Mouse (Mus musculus) erythroblast, adult 5-6 weeks (primary cell): ENCODE data around the gene Tkt. TPM values are rescaled to one million over a fixed set of nuclear protein-coding genes. Genes with fewer than 3 reads are reported as not detected.
A peak's percentile ranks its signal among the peaks of the same experiment; 100 is the strongest.

Experiments used
- ATAC-seq: replicated peaks from 2 replicates; pipeline ENCODE4 v1.8.0; 2016; ENCODE audit warnings: moderate number of reproducible peaks, mild to moderate bottlenecking, moderate TSS enrichment, inconsistent platforms; ENCODE audit not compliant: poor library complexity, low FRiP score, severe bottlenecking
- total RNA-seq, 2 experiments: library from RNA; stranded (forward) in 1 of 2; stranded (reverse) in 1 of 2; fragments of 150-400 nt in 1 of 2; fragments of 200-764, 138-1000 nt in 1 of 2; gene quantifications; 2 replicates each; pipeline versions ENCODE4 v1.2.3 to v1.2.4; 2015 to 2017; ENCODE audit warnings: low replicate concordance in 2 of 2

The Tkt gene
- total RNA-seq, 2 experiments from 2014 or later, result 82.0 to 205 TPM

DNA sequence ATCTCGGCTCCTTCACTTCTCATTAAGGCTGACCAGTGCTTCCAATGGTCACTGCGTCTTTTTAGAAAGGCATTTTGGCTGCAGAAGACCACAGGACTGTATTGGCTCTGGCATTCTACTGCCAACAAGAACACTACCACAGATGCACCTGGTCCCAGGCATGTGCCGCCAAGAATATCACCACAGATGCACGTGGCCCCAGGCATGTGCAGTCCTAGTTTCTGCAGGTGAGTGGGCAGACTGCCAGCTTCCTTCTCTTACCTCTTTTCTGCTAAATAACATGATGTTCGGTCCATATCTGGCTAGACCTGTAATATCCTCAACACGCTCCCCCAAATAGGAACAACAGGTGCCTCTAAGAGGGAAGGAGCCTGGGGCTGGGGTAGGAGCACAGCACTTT lies 60.0 kb downstream of the Tkt start:
- no peak for ATAC-seq

- ATAC-seq, result no peak
These were observed 61.3 kb downstream of the Tkt start for GRCm38 (mm10) chr14:30609499-30609898.

GRCm38 (mm10) chr14:30610304-30610703 lies 62.1 kb downstream of the Tkt start:
- no peak for ATAC-seq

GRCm38 (mm10) chr14:30610940-30611339 lies 62.8 kb downstream of the Tkt start:
- no peak for ATAC-seq

GRCm38 (mm10) chr14:30612523-30612922 lies 64.4 kb downstream of the Tkt start:
- peak; percentile 59 for ATAC-seq

- ATAC-seq, result no peak
These were observed 65.0 kb downstream of the Tkt start for GRCm38 (mm10) chr14:30612962-30613715.

DNA sequence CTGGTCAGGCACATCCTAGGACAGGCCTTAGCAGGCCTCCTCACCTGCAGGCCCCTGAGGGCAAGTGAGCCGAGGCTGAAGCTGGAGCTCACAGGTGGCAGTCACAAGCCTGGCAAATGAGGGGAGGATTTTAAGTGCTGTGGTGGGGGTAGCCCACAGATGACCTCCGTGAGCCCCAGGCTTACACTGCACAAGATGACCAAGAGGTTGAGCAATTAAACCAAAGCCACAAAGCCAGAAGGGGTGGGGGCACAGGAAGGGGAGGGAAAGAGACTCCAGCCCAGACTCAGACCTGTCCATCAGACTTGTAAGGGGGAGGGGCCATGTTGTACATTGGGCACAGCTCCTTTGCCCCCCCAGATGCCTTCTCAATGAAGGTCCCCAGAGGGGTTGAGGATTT lies 68.6 kb downstream of the Tkt start:
- ATAC-seq, result no peak

DNA sequence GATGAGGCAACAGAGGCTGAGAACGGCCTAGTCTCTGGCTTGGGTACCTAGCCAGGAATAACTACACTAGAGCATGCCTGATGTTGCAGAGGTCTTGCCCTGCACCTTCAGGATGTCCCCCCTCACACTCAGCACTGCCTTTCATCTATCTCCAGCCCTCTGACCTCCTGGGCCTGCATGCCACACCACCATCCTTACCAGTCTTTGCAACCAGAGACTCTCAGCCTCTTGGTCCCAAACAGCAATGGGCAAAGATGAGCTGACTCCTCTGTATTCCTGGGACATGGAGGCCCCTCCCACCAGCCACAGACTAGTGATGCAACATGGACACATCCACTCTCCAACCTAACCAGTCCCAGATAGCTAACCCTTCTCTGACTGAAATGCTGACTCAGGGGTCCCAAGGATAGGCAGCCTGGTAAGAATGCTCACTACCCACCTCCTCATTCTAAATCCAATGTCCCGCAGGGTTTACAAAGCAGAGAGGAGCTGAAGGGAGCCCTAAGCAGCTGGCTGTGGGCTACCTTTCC lies 70.7 kb downstream of the Tkt start:
- ATAC-seq, result no peak

DNA sequence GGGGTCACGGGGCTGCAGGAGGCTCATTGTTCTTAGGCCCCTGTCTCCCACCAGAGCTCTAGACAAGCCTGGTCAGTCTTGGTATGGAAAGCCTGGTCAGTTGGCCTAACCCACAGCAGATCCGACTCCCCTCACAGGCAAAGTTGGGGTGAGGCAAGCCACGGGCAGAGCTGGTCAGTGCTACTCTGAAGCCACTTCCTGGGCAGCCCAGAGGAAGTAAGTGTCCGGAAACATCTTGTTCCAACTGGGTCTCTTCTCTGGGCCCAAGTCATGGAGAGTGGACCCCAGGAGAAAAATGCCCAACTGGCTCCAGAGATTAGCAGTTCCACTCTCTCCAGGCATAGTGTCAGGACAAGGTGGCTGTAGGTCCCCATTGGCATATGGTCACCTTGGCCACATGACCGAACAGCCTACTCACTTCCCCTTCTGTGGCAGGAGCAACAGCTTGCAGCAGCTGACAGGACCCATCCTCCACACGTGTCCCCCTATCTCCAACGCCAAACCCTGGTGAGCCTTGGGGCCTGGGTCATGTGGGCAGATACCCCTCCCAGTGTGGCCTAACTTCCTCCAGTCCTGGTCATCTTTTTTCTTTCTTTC lies 71.9 kb downstream of the Tkt start:
- ATAC-seq, result no peak

DNA sequence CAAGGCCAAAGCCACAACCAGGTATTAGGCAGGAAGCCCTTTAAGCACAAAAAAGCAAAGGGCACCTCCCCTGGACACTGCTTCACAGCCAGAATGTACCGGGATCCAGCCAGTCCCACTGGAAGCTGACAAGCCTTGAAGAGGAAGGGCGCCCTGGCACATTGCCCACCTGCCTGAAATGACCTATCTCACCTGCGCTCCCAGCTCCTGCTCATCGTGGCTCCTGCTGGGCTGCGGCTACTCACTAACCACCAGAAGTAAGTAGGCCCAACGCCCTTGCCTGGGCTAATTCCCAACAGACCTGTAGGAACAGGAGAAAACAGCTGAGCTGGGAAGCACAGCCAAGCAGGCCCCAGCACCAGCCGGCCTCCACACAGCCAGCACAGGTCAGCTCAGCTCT lies 74.0 kb downstream of the Tkt start:
- no peak for ATAC-seq

GRCm38 (mm10) chr14:30622556-30622955 lies 74.4 kb downstream of the Tkt start:
- ATAC-seq, result no peak

Other genes with a start within 250 kb of the Tkt start
- 13.4 and 16.9 TPM in 2 replicates for gene Dcp1a, start 68.8 kb upstream of the Tkt start, total RNA-seq (2015; ENCODE audit: low replicate concordance)
- gene Dcp1a, start 68.8 kb upstream of the Tkt start, total RNA-seq (2017; ENCODE audit: low replicate concordance), result 10.4 and 13.4 TPM in 2 replicates
- gene Cacna1d, start 56.9 kb upstream of the Tkt start, total RNA-seq (2015; ENCODE audit: low replicate concordance), result not detected in 2 replicates
- gene Cacna1d, start 56.9 kb upstream of the Tkt start, total RNA-seq (2017; ENCODE audit: low replicate concordance), result 0.17 TPM in 1 of 2 replicates, not detected in the other
- 35.5 and 43.7 TPM in 2 replicates for gene Prkcd, start 77.9 kb downstream of the Tkt start, total RNA-seq (2015; ENCODE audit: low replicate concordance)
- 39.9 and 41.3 TPM in 2 replicates for gene Prkcd, start 77.9 kb downstream of the Tkt start, total RNA-seq (2017; ENCODE audit: low replicate concordance)
- gene Rft1, start 106.0 kb downstream of the Tkt start, total RNA-seq (2015; ENCODE audit: low replicate concordance), result 1.2 and 2.5 TPM in 2 replicates
- 2.1 and 2.7 TPM in 2 replicates for gene Rft1, start 106.0 kb downstream of the Tkt start, total RNA-seq (2017; ENCODE audit: low replicate concordance)
- 8.2 and 8.6 TPM in 2 replicates for gene Sfmbt1, start 166.5 kb downstream of the Tkt start, total RNA-seq (2015; ENCODE audit: low replicate concordance)
- gene Sfmbt1, start 166.5 kb downstream of the Tkt start, total RNA-seq (2017; ENCODE audit: low replicate concordance), result 9.8 and 10.1 TPM in 2 replicates